Mouse (Mus musculus) monocyte, adult 59 days (primary cell): ENCODE data around the gene Cd63. TPM values are rescaled to one million over a fixed set of nuclear protein-coding genes. Genes with fewer than 3 reads are reported as not detected.

Experiments
- total RNA-seq, 2 experiments: library from RNA; stranded (reverse); gene quantifications; one replicate each; pipeline ENCODE4 v1.2.4; 2023

The Cd63 gene
- total RNA-seq: 1 to 10 TPM; 3.9 to 5.2 TPM

DNA sequence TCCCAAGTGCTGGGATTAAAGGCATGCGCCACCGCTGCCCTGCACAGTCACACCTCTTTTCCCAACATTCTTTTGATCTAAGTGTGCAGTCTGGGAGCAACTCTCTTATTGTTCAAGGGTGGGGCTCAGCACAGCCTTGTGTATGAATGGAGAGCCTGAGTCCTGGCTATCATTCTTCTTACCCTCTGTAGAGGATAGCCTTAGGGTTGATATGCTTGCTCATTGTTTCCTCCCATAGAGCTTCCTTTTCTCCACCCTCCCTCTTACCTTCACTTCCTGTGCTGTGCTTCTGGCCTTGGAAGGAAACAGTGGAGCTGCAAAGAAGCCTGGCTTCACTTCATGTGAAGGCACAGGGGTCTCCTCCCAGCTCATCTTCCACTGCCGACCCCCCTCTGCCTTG lies at the start of gene Cd63:
Cd63 (plus strand) TSS at position 292 of the 400 bp plus-strand sequence.

DNA sequence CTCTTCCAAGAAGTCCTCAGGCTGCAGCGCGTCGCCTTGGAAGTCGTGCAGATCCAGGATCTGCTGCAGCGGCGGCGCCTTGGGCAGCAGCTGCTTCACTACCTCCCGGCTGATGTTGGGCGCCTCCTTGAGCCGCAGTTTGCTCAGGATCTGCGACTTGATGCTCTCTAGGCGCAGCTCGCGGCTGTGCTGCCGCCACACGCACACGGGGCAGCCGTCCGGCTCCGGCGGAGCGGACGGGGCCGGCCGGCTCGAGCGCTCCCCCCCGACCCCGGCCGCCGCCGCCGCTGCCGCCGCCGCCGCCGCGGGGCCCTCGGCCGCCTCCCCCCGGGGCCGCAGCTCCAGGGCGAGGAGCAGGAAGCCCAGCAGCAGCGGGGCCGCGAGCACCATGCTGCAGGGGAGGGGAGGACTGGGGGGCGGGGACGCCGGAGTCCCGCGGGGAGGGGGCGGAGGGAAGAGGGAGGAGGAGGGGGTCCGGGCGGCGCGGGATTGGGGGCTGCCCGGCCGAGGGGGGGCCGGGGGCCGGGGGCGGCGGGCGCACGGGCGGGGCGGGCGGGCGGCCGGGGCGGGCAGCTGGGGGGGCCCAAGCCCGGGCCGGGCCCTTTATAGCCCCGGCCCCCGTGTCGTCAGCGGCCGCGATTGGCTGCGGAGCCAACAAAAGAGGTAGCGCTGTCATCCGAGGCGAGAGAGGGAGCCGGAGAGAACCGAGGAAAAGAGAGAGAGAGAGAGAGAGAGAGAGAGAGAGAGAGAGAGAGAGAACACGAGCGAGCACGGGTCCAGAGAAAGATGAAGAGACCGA lies 9.3 kb upstream of the Cd63 start, which contains the start of gene Gdf11:
Gdf11 (minus strand) TSS at position 423 of the 799 bp plus-strand sequence.

DNA sequence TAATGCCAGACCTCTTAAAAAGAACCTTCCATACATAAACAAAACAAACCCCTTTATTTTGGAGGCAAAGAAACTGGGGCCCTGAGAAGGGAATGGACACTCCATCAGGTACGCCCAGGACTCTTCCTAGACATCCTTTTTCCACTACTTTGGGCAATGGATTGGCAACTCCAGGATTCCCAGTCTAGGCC lies 21.9 kb downstream of the Cd63 start, which contains the start of gene Rdh5:
Rdh5 (minus strand) TSS at position 67 of the 191 bp plus-strand sequence.

DNA sequence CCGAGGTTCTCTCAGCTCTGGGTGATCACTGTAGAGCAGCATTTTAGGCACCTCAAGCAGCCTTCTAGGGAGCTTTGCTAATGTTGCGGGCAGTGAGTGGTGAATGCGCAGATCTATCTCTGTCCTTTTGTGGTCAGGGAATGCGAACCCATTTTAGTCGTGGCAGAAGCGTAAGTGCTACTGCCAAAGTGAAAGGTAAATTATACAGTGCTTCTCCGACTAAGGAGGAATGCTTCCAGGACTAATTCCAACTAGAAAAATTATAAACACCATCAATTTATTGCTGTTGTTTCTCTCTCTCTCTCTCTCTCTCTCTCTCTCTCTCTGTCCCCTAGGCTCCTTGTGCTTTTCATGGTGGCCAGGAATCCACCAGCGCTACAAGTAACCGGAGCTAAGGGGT lies 23.1 kb downstream of the Cd63 start, which contains the start of gene Bloc1s1:
Bloc1s1 (minus strand) TSS at position 101 of the 400 bp plus-strand sequence.

DNA sequence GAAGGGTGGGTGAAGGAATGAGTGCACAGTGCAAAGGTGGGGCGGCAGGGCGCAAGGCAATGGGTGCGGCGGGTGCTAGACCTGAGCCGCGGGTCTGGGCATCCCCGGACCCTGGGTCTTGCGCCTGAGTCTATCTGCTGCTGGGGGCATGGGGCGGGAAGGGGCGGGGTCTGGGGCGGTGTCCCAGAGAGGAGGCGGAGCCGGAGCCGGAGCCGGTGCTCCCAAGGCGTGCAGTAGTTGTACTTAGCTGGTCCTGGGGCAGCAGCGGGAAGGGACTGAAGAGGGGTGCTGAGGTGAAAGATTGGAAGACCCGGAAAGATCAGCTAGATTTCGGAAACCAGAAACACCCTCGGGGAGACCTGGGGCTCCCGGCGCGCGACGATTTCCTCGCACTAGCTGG lies 32.8 kb downstream of the Cd63 start, which contains the start of gene Itga7:
Itga7 (plus strand) TSS at position 245 of the 400 bp plus-strand sequence.

DNA sequence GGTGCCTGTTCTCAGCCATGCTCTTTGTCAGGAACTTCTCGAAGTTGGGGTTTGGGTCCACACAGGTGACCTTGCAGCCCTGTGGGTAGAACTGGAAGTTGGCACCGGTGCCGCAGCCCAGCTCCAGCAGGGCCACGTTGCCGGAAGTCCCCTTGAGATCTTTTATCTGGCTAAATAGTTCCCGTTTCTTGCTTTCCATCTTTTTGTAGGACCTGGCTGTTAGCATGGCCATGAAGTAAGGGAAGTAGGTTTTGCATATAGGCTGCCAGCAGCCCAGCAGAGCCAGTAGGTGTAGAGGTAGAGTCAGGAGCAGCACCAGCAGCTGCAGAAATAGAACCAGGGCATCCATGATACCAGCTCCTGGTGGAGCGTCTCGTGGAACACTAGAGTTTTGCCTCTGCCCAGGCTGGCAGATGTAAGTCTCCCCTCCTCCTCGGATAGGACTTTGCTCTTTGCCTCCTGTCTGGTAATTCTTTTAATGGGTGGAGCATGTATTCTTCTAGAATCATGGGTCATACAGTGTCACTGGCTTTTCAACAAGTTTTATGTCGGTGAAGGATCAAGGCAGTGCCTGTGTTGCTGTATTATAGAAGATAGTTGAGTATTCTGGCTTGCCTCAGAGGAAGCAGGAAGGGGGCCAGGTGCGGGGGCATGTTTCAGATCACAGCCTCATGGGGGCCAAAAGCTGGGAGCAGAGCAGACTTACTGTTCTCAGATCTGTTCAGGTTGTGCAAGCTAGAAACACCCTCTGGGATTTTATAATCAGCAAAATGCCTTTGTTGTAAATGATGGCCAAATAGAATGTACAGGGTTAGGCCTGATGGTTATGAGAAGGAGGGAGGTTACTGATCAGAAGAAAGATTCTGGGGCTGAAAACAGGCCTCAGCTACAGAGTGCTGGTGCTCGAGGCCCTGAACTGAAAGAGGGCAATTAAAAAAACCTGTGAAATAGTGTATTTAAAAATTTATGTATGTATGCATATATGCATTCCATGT lies 60.1 kb downstream of the Cd63 start, which contains the start of gene Mettl7b:
Mettl7b (minus strand) TSS at position 399 of the 995 bp plus-strand sequence.

Other genes starting within 250 kb of the Cd63 start
- gene Suox, start 226.9 kb upstream of the Cd63 start, total RNA-seq: 1 to 10 TPM; 2.9 to 4.4 TPM
- gene Rab5b, start 204.7 kb upstream of the Cd63 start, total RNA-seq: 10 to 100 TPM; 87.5 to 89.5 TPM
- gene Pmel, start 196.8 kb upstream of the Cd63 start, total RNA-seq: under 1 TPM; 0.37 to 0.49 TPM
- gene Cdk2, start 196.0 kb upstream of the Cd63 start, total RNA-seq: 10 to 100 TPM; 34.9 to 37.9 TPM
- gene Dgka, start 156.1 kb upstream of the Cd63 start, total RNA-seq: 10 to 100 TPM; 49.5 to 55.2 TPM
- gene Pym1, start 153.1 kb upstream of the Cd63 start, total RNA-seq: 10 to 100 TPM; 20.3 to 22.7 TPM
- gene Mmp19, start 110.1 kb upstream of the Cd63 start, total RNA-seq: 10 to 100 TPM in 1 of 2 experiments, 1 to 10 TPM in 1; 9.8 to 18.0 TPM
- 10 to 100 TPM; 63.2 to 69.8 TPM for gene Dnajc14, start 96.9 kb upstream of the Cd63 start, total RNA-seq
- 10 to 100 TPM; 10.8 to 11.1 TPM for gene Tmem198b, start 96.6 kb upstream of the Cd63 start, total RNA-seq
- 10 to 100 TPM; 40.5 to 49.9 TPM for gene Sarnp, start 83.7 kb upstream of the Cd63 start, total RNA-seq
- 10 to 100 TPM; 30.9 to 41.1 TPM for gene Ormdl2, start 79.3 kb upstream of the Cd63 start, total RNA-seq
- under 1 TPM; 0.43 to 0.50 TPM for gene Gdf11, start 9.3 kb upstream of the Cd63 start, total RNA-seq
- 1 to 10 TPM; 4.9 to 5.2 TPM for gene Rdh5, start 21.9 kb downstream of the Cd63 start, total RNA-seq
- gene Bloc1s1, start 23.0 kb downstream of the Cd63 start, total RNA-seq: 100 to 1,000 TPM in 1 of 2 experiments, 10 to 100 TPM in 1; 85.1 to 109 TPM
- not detected for gene Itga7, start 32.8 kb downstream of the Cd63 start, total RNA-seq
- not detected for gene Mettl7b, start 60.0 kb downstream of the Cd63 start, total RNA-seq
- gene Olfr9, start 88.4 kb downstream of the Cd63 start, total RNA-seq: not detected
- gene Olfr763, start 109.8 kb downstream of the Cd63 start, total RNA-seq: not detected
- gene Olfr764-ps1, start 138.9 kb downstream of the Cd63 start, total RNA-seq: not detected
- not detected for gene Olfr765, start 149.0 kb downstream of the Cd63 start, total RNA-seq
- not detected for gene Olfr766-ps1, start 168.0 kb downstream of the Cd63 start, total RNA-seq
- gene Olfr767, start 181.9 kb downstream of the Cd63 start, total RNA-seq: not detected
- not detected for gene Olfr768, start 198.4 kb downstream of the Cd63 start, total RNA-seq
- gene Olfr769, start 216.9 kb downstream of the Cd63 start, total RNA-seq: not detected
- gene Olfr770, start 238.0 kb downstream of the Cd63 start, total RNA-seq: not detected